Mouse (Mus musculus) forebrain, embryonic 14.5 days (tissue): ENCODE results near the gene Slc9a9. TPM values are rescaled to one million over a fixed set of nuclear protein-coding genes. Genes with fewer than 3 reads are reported as not detected.

Experiments
- ATAC-seq: fragments of 200-750 bp; cut with Nextera tagmentation; 2 replicates; pipeline ENCODE4 v1.8.0; 2017; ENCODE audit warnings: mild to moderate bottlenecking, moderate library complexity
- DNase-seq: peaks from one replicate; pipeline ENCODE4 v3.0.0-alpha.2; 2015; ENCODE audit warnings: low spot score
- H3K27ac ChIP-seq: fragments of 300-500 bp; sonication (generic); 2 replicates; pipeline ENCODE4 v1.5.1; 2014; ENCODE audit warnings: low read depth, mild to moderate bottlenecking, control low read depth, low read length, moderate library complexity
- H3K27me3 ChIP-seq: fragments of 300-500 bp; sonication (generic); replicated peaks from 2 replicates; pipeline ENCODE4 v1.6.1; 2014; ENCODE audit warnings: low read length, control low read depth, mixed read lengths; ENCODE audit not compliant: control insufficient read depth, insufficient read depth
- H3K36me3 ChIP-seq: fragments of 300-500 bp; sonication (generic); 2 replicates; pipeline ENCODE4 v1.6.1; 2014; ENCODE audit warnings: low read length, control low read depth; ENCODE audit not compliant: control insufficient read depth, insufficient read depth
- H3K4me1 ChIP-seq: fragments of 300-500 bp; sonication (generic); 2 replicates; pipeline ENCODE4 v1.6.1; 2014; ENCODE audit warnings: antibody characterized with exemption, low read length, control low read depth; ENCODE audit not compliant: control insufficient read depth, insufficient read depth
- H3K4me2 ChIP-seq: fragments of 300-500 bp; sonication (generic); 2 replicates; pipeline ENCODE4 v1.6.1; 2014; ENCODE audit warnings: mild to moderate bottlenecking, control low read depth, low read length
- H3K4me3 ChIP-seq: fragments of 300-500 bp; sonication (generic); 2 replicates; pipeline ENCODE4 v1.5.1; 2014; ENCODE audit warnings: low read depth, low read length, control low read depth
- H3K9ac ChIP-seq: fragments of 300-500 bp; sonication (generic); 2 replicates; pipeline ENCODE4 v1.6.1; 2014; ENCODE audit warnings: mild to moderate bottlenecking, low read length, control low read depth, moderate library complexity
- H3K9me3 ChIP-seq: fragments of 300-500 bp; sonication (generic); replicated peaks from 2 replicates; pipeline ENCODE4 v1.6.1; 2016; ENCODE audit warnings: low read length, control low read depth, mixed read lengths; ENCODE audit not compliant: control insufficient read depth
- WGBS: fragments of 180-500 bp; shearing (Covaris S2); extraction: QIAGEN DNeasy Blood & Tissue Kit; methylation state at CpG from one replicate; pipeline ENCODE4 v1.1.7; 2014; 5-methylcytosine and 5-hydroxymethylcytosine counted together
- polyA plus RNA-seq: library from polyadenylated mRNA; unstranded; fragments of >200 nt; fragmentation: Nextera tagmentation; extraction: Ambion mirVana; gene quantifications from 2 replicates; pipeline ENCODE4 v1.2.1, GENCODE M21; 2014

Gene Slc9a9
- polyA plus RNA-seq, 1 experiment from 2014 or later, result 3.7 TPM

- no peak for ATAC-seq
- Histone ChIP-seq H3K4me2 (no peak overlapping the region), H3K9ac (no peak overlapping the region), H3K9me3 (no peaks in the 10 kb centered on the region), H3K36me3 (no peaks in the 10 kb centered on the region), H3K4me1 (no peaks in the 10 kb centered on the region), H3K27ac (no peak overlapping the region), H3K4me3 (no peak overlapping the region), H3K27me3 (no peaks in the 10 kb centered on the region)
- DNase-seq, result no peak
Observed at GRCm38 (mm10) chr9:95079951-95080350, 410.2 kb downstream of the Slc9a9 start.

DNA sequence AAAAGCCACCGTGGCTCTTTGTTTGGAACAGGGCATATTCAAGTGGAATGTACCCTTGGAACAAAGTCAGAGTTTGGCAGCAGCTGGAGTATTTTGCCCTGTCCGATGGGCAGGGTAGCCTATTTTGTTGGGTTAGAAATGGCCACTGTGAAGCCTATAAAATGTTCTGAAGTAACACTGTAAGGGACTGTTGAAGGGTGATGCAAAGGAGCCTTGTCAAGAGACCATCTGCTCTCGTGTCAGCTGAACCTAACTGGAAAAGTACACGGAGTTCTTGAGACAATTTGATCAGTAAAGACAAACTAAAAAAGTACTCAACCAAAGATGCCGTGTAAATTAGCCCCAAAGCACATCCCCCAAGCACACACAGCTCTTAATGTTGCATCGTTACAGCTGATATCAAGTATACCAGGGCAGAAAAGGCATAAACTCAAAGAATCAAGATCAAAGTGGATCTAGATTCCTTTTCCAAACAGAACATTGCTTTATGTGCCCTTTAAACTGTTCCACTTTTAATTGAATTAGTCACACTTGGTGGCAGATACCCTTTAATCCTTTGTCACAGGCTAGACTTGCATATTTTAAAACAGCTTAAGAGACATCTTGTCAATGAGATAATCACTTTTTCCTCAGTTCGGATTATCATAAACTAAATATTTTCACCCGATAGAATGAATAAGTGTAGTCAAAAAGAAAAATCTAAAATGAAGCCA lies 416.6 kb downstream of the Slc9a9 start:
- H3K9me3 ChIP-seq, result no peaks in the 10 kb centered on the region
- no peak overlapping the region for H3K4me2 ChIP-seq
- no peak overlapping the region for H3K4me3 ChIP-seq
- no peaks in the 10 kb centered on the region for H3K4me1 ChIP-seq
- WGBS, result 29% methylated on average over 8 of the region's 8 CpGs
- no peak overlapping the region for H3K9ac ChIP-seq
- H3K27me3 ChIP-seq, result no peaks in the 10 kb centered on the region
- H3K27ac ChIP-seq, result no peak overlapping the region
- no peak for DNase-seq
- H3K36me3 ChIP-seq, result no peaks in the 10 kb centered on the region
- no peak for ATAC-seq

DNA sequence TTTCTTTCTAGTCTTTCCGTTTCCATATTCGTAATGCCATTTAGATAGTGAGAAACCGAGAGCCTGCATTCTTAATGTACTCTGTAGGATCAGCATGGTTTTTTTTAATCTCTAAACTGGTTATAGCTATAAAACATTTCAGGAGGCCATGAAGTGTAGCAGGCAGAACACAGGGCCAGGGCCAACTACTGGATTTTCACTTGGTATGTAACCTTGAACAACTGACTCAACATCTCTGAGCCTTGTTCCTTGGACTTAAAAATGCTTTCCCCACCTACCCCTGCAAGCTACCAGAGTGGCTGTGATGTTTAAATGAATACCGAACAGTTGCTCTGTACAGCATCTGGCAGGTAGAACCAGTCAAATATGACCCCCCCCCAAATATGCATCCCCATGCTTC lies 418.5 kb downstream of the Slc9a9 start:
- WGBS, result 97% methylated on average over 4 of the region's 4 CpGs
- Histone ChIP-seq H3K9ac (no peak overlapping the region), H3K27me3 (no peaks in the 10 kb centered on the region), H3K4me1 (no peaks in the 10 kb centered on the region), H3K4me2 (no peak overlapping the region), H3K9me3 (no peaks in the 10 kb centered on the region), H3K27ac (no peak overlapping the region), H3K4me3 (no peak overlapping the region), H3K36me3 (no peaks in the 10 kb centered on the region)
- DNase-seq, result no peak
- no peak for ATAC-seq

DNA sequence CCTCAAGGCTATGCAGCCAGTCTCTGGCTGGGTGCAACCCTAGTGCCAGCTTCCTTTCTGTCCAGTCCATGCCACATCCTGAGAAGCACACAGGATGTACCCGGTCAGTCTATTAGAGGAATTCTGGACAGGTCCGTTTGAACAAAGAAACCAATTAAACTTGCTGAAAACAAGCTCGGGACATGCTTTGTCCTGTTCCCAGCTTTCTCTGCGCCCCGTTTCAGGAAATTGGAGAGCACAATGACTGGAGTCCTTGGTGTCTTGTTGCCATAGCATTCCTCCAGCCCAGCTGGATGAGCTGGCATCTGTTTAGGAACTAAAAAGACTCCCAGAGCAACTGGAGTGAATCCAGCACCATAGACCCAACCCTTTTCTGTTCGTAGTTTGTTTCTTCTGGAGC lies 419.3 kb downstream of the Slc9a9 start:
- DNase-seq (peak; percentile 62), ATAC-seq (peak; percentile 54; the same call in 1 of the 2 replicates)
- H3K36me3 ChIP-seq, result no peaks in the 10 kb centered on the region
- no peak overlapping the region for H3K4me3 ChIP-seq
- H3K27me3 ChIP-seq, result no peaks in the 10 kb centered on the region
- no peaks in the 10 kb centered on the region for H3K9me3 ChIP-seq
- H3K27ac ChIP-seq, result no peak overlapping the region
- H3K4me2 ChIP-seq, result no peak overlapping the region
- H3K4me1 ChIP-seq, result no peaks in the 10 kb centered on the region
- 6% methylated on average over 6 of the region's 6 CpGs for WGBS
- H3K9ac ChIP-seq, result no peak overlapping the region

DNA sequence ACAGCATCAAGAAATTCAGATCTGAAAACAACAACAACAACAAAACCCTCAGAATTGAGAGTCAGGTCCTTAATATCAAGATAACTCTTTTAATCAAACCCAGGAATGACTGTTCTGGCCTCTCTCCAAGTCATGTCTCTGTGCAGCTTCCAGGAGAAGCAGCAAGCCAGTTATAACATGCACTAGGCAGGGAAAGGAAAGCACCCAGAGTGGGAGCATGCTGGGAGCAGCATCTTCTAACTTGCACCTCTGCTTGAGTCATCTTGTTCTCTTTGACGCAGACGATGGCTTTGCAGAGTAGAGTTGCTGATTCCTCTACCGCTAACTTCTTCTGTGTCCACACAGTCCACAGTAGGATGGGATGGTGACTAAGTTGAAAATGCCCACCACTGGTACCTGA lies 426.8 kb downstream of the Slc9a9 start:
- Histone ChIP-seq H3K36me3 (no peaks in the 10 kb centered on the region), H3K9me3 (no peaks in the 10 kb centered on the region), H3K27me3 (no peaks in the 10 kb centered on the region), H3K4me1 (no peaks in the 10 kb centered on the region), H3K9ac (no peak overlapping the region), H3K4me2 (no peak overlapping the region), H3K4me3 (no peak overlapping the region), H3K27ac (no peak overlapping the region)
- ATAC-seq (no peak), DNase-seq (no peak)
- WGBS, result 95% methylated on average over 3 of the region's 3 CpGs

DNA sequence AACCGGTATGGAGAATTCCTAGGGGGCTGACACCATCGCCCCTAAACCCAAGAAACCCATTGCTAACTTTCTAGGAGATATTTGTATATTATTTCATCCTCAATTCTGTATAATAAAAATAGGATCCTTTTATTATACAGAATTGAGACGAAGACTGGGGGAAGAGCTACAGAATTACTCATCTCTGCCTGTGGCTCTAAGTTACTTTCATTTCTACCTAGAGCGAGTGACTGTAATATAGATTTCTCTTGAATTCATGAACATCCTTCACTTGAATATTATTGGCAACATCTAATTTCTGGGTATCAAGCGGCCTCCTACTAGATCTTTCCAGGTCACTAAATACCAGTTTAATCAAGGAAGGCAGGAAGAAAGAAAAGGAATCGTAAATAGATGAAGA lies 436.1 kb downstream of the Slc9a9 start:
- Histone ChIP-seq H3K27ac (no peak overlapping the region), H3K9me3 (no peaks in the 10 kb centered on the region), H3K27me3 (no peaks in the 10 kb centered on the region), H3K4me1 (no peaks in the 10 kb centered on the region), H3K9ac (no peak overlapping the region), H3K36me3 (no peaks in the 10 kb centered on the region), H3K4me3 (no peak overlapping the region), H3K4me2 (no peak overlapping the region)
- no peak for ATAC-seq
- no peak for DNase-seq
- 88% methylated on average over 6 of the region's 6 CpGs for WGBS

GRCm38 (mm10) chr9:95109799-95110198 lies 440.1 kb downstream of the Slc9a9 start:
- Histone ChIP-seq H3K27ac (no peak overlapping the region), H3K4me1 (no peaks in the 10 kb centered on the region; the same call in 1 of the 2 replicates), H3K36me3 (no peaks in the 10 kb centered on the region), H3K4me2 (no peak overlapping the region), H3K4me3 (no peak overlapping the region), H3K9ac (no peak overlapping the region), H3K9me3 (no peaks in the 10 kb centered on the region), H3K27me3 (no peaks in the 10 kb centered on the region)
- DNase-seq (no peak), ATAC-seq (no peak)

GRCm38 (mm10) chr9:95110768-95111167 lies 441.1 kb downstream of the Slc9a9 start:
- ATAC-seq, result no peak
- WGBS, result 48% methylated on average over 5 of the region's 5 CpGs

GRCm38 (mm10) chr9:95111732-95112131 lies 442.0 kb downstream of the Slc9a9 start:
- Histone ChIP-seq H3K9me3 (no peaks in the 10 kb centered on the region), H3K4me1 (no peaks in the 10 kb centered on the region; the same call in 1 of the 2 replicates), H3K36me3 (no peaks in the 10 kb centered on the region), H3K9ac (no peak overlapping the region), H3K27ac (no peak overlapping the region), H3K27me3 (no peaks in the 10 kb centered on the region), H3K4me3 (no peak overlapping the region), H3K4me2 (no peak overlapping the region)
- no peak for ATAC-seq
- no peak for DNase-seq
- 93% methylated on average over 1 of the region's 1 CpGs for WGBS

More at GRCm38 (mm10) chr9:95110768-95111167, 441.1 kb downstream of the Slc9a9 start:
- no peak for DNase-seq
- H3K9me3 ChIP-seq, result no peaks in the 10 kb centered on the region
- no peak overlapping the region for H3K27ac ChIP-seq
- H3K27me3 ChIP-seq, result no peaks in the 10 kb centered on the region
- H3K4me3 ChIP-seq, result no peak overlapping the region
- H3K4me1 ChIP-seq, result no peaks in the 10 kb centered on the region; the same call in 1 of the 2 replicates
- no peak overlapping the region for H3K4me2 ChIP-seq
- H3K9ac ChIP-seq, result no peak overlapping the region
- no peaks in the 10 kb centered on the region for H3K36me3 ChIP-seq
